Mouse (Mus musculus): ENCODE results near the gene Olfr279. TPM values are rescaled to one million over a fixed set of nuclear protein-coding genes. Genes with fewer than 3 reads are reported as not detected.

Olfr279 gene
- polyA plus RNA-seq, 1 experiment from 2014 or later, result not detected

- 83% methylated on average over 5 of the region's 5 CpGs for WGBS (ENCODE audit: insufficient replicate concordance)
- H3K4me1 ChIP-seq (ENCODE audit: insufficient read depth), result peaks cover 10% of the 10 kb centered on the region
Measured at GRCm38 (mm10) chr15:98528066-98528563, 35.9 kb downstream of the Olfr279 start.

GRCm38 (mm10) chr15:98532281-98532680 is 40.1 kb downstream of the Olfr279 start:
- ATAC-seq, result no peak
- 21% methylated on average over 5 of the region's 5 CpGs for WGBS (ENCODE audit: insufficient replicate concordance)

More at GRCm38 (mm10) chr15:98528066-98528563, 35.9 kb downstream of the Olfr279 start:
- no peak for TF ChIP-seq EP300 (IDR thresholded peaks at IDR 0.05; ENCODE audit: low read depth)
- no peak for TF ChIP-seq CTCF (IDR thresholded peaks at IDR 0.05; ENCODE audit: low read depth)
- Histone ChIP-seq H3K9me3 (ENCODE audit: low read length) (no peaks in the 10 kb centered on the region), H3K4me3 (ENCODE audit: low read depth, low read length) (no peak overlapping the region), H3K4me2 (ENCODE audit: low read depth, low read length) (no peak overlapping the region), H3K27me3 (ENCODE audit: insufficient read depth, low read length) (no peaks in the 10 kb centered on the region), H3K27ac (ENCODE audit: low read depth) (no peak overlapping the region), H3K36me3 (replicated peaks; ENCODE audit: insufficient read depth, low read length) (peaks cover 78% of the 10 kb centered on the region), H3K9ac (replicated peaks) (no peak overlapping the region)
- ATAC-seq, result no peak
- no peak for DNase-seq

GRCm38 (mm10) chr15:98533035-98533531 is 40.9 kb downstream of the Olfr279 start:
- DNase-seq (peak; percentile 33), ATAC-seq (no peak)
- Histone ChIP-seq H3K4me3 (ENCODE audit: low read depth, low read length) (peak overlapping the region; percentile 73), H3K4me2 (ENCODE audit: low read depth, low read length) (peak overlapping the region; percentile 93), H3K9me3 (ENCODE audit: low read length) (no peaks in the 10 kb centered on the region), H3K27me3 (ENCODE audit: insufficient read depth, low read length) (no peaks in the 10 kb centered on the region), H3K27ac (ENCODE audit: low read depth) (peak overlapping the region; percentile 99), H3K4me1 (ENCODE audit: insufficient read depth) (peaks cover 14% of the 10 kb centered on the region), H3K36me3 (replicated peaks; ENCODE audit: insufficient read depth, low read length) (peaks cover 34% of the 10 kb centered on the region), H3K9ac (replicated peaks) (peak overlapping the region; percentile 84)
- WGBS (ENCODE audit: insufficient replicate concordance), result under 1% methylated on average over 18 of the region's 18 CpGs
- TF ChIP-seq EP300 (IDR thresholded peaks at IDR 0.05; ENCODE audit: low read depth) (no peak), CTCF (IDR thresholded peaks at IDR 0.05; ENCODE audit: low read depth) (no peak)

More at GRCm38 (mm10) chr15:98532281-98532680, 40.1 kb downstream of the Olfr279 start:
- Histone ChIP-seq H3K4me2 (ENCODE audit: low read depth, low read length) (peak overlapping the region; percentile 93), H3K36me3 (replicated peaks; ENCODE audit: insufficient read depth, low read length) (peaks cover 41% of the 10 kb centered on the region), H3K27me3 (ENCODE audit: insufficient read depth, low read length) (no peaks in the 10 kb centered on the region), H3K4me1 (ENCODE audit: insufficient read depth) (peaks cover 14% of the 10 kb centered on the region), H3K4me3 (ENCODE audit: low read depth, low read length) (peak overlapping the region; percentile 73), H3K9ac (replicated peaks) (peak overlapping the region; percentile 84), H3K27ac (ENCODE audit: low read depth) (peak overlapping the region; percentile 99), H3K9me3 (ENCODE audit: low read length) (no peaks in the 10 kb centered on the region)
- no peak for DNase-seq
- TF ChIP-seq EP300 (IDR thresholded peaks at IDR 0.05; ENCODE audit: low read depth) (no peak), CTCF (IDR thresholded peaks at IDR 0.05; ENCODE audit: low read depth) (no peak)

GRCm38 (mm10) chr15:98533881-98534627 is 41.9 kb downstream of the Olfr279 start, which contains the start of gene Kansl2:
TSS of gene Kansl2 (minus strand) at chr15:98534264.
- H3K9me3 ChIP-seq (ENCODE audit: low read length), result no peaks in the 10 kb centered on the region
- peak within 1 kb of the TSS; percentile 93 for H3K4me2 ChIP-seq (ENCODE audit: low read depth, low read length)
- H3K27me3 ChIP-seq (ENCODE audit: insufficient read depth, low read length), result no peaks in the 10 kb centered on the region
- H3K36me3 ChIP-seq (replicated peaks; ENCODE audit: insufficient read depth, low read length), result peaks cover 26% of the 10 kb centered on the region
- ATAC-seq (peak; percentile 99), DNase-seq (peak; percentile 97)
- 2% methylated on average over 69 of the region's 70 CpGs for whole genome bisulfite sequencing (ENCODE audit: insufficient replicate concordance)
- peak within 1 kb of the TSS; percentile 73 for H3K4me3 ChIP-seq (ENCODE audit: low read depth, low read length)
- H3K4me1 ChIP-seq (ENCODE audit: insufficient read depth), result peaks cover 14% of the 10 kb centered on the region
- TF ChIP-seq EP300 (IDR thresholded peaks at IDR 0.05; ENCODE audit: low read depth) (peak; percentile 20; the same call in 1 of the 2 replicates), CTCF (IDR thresholded peaks at IDR 0.05; ENCODE audit: low read depth) (0 out of 2 replicates have a peak, but pooled peaks have one; percentile 11)
- H3K27ac ChIP-seq (ENCODE audit: low read depth), result peak within 1 kb of the TSS; percentile 99
- peak within 1 kb of the TSS; percentile 84 for H3K9ac ChIP-seq (replicated peaks)

GRCm38 (mm10) chr15:98535921-98536320 is 43.7 kb downstream of the Olfr279 start:
- no peak overlapping the region for H3K4me2 ChIP-seq (ENCODE audit: low read depth, low read length)
- WGBS (ENCODE audit: insufficient replicate concordance), result 83% methylated on average over 4 of the region's 4 CpGs
- TF ChIP-seq EP300 (IDR thresholded peaks at IDR 0.05; ENCODE audit: low read depth), result no peak
- no peak for TF ChIP-seq CTCF (IDR thresholded peaks at IDR 0.05; ENCODE audit: low read depth)

GRCm38 (mm10) chr15:98536828-98537510 is 44.8 kb downstream of the Olfr279 start:
- no peak overlapping the region for H3K4me2 ChIP-seq (ENCODE audit: low read depth, low read length)
- H3K9me3 ChIP-seq (ENCODE audit: low read length), result no peaks in the 10 kb centered on the region
- no peak overlapping the region for H3K4me3 ChIP-seq (ENCODE audit: low read depth, low read length)
- ATAC-seq (no peak), DNase-seq (no peak)
- WGBS (ENCODE audit: insufficient replicate concordance), result 83% methylated on average over 8 of the region's 8 CpGs
- no peak overlapping the region for H3K9ac ChIP-seq (replicated peaks)
- TF ChIP-seq CTCF (IDR thresholded peaks at IDR 0.05; ENCODE audit: low read depth) (no peak), EP300 (IDR thresholded peaks at IDR 0.05; ENCODE audit: low read depth) (no peak)
- H3K36me3 ChIP-seq (replicated peaks; ENCODE audit: insufficient read depth, low read length), result peaks cover 14% of the 10 kb centered on the region
- H3K27me3 ChIP-seq (ENCODE audit: insufficient read depth, low read length), result no peaks in the 10 kb centered on the region
- H3K4me1 ChIP-seq (ENCODE audit: insufficient read depth), result peaks cover 20% of the 10 kb centered on the region
- H3K27ac ChIP-seq (ENCODE audit: low read depth), result no peak overlapping the region

More at GRCm38 (mm10) chr15:98535921-98536320, 43.7 kb downstream of the Olfr279 start:
- Histone ChIP-seq H3K27me3 (ENCODE audit: insufficient read depth, low read length) (no peaks in the 10 kb centered on the region), H3K9ac (replicated peaks) (no peak overlapping the region), H3K36me3 (replicated peaks; ENCODE audit: insufficient read depth, low read length) (peaks cover 20% of the 10 kb centered on the region), H3K4me3 (ENCODE audit: low read depth, low read length) (no peak overlapping the region), H3K9me3 (ENCODE audit: low read length) (no peaks in the 10 kb centered on the region), H3K4me1 (ENCODE audit: insufficient read depth) (peaks cover 20% of the 10 kb centered on the region), H3K27ac (ENCODE audit: low read depth) (no peak overlapping the region)
- no peak for ATAC-seq
- no peak for DNase-seq

Data from liver, postnatal 0 days (tissue).